Mouse (Mus musculus) limb, embryonic 14.5 days (tissue): ENCODE data around the gene Olfr800. TPM values are rescaled to one million over a fixed set of nuclear protein-coding genes. Genes with fewer than 3 reads are reported as not detected.

Source experiments
- ATAC-seq: fragments of 200-750 bp; cut with Nextera tagmentation; 2 replicates; pipeline ENCODE4 v1.8.0; 2017; ENCODE audit warnings: low read depth, moderate number of reproducible peaks, moderate TSS enrichment; ENCODE audit not compliant: low FRiP score
- DNase-seq: peaks from one replicate; pipeline ENCODE4 v3.0.0-alpha.2; 2015; ENCODE audit warnings: low spot score
- H3K27ac ChIP-seq: fragments of 300-500 bp; sonication (generic); replicated peaks from 2 replicates; pipeline ENCODE4 v1.5.1; 2014; ENCODE audit warnings: low read depth, mild to moderate bottlenecking, low read length, moderate library complexity, mixed read lengths
- H3K27me3 ChIP-seq: fragments of 300-500 bp; sonication (generic); 2 replicates; pipeline ENCODE4 v1.6.1; 2014; ENCODE audit warnings: low read length, mixed read lengths; ENCODE audit not compliant: control insufficient read depth, insufficient read depth
- H3K36me3 ChIP-seq: fragments of 300-500 bp; sonication (generic); 2 replicates; pipeline ENCODE4 v1.6.1; 2014; ENCODE audit warnings: mild to moderate bottlenecking, low read length, moderate library complexity, mixed read lengths; ENCODE audit not compliant: control insufficient read depth, insufficient read depth
- H3K4me1 ChIP-seq: fragments of 300-500 bp; sonication (generic); 2 replicates; pipeline ENCODE4 v1.6.1; 2014; ENCODE audit warnings: antibody characterized with exemption, low read length, mixed read lengths; ENCODE audit not compliant: control insufficient read depth, insufficient read depth
- H3K4me2 ChIP-seq: fragments of 300-500 bp; sonication (generic); replicated peaks from 2 replicates; pipeline ENCODE4 v1.6.1; 2014; ENCODE audit warnings: low read depth, mild to moderate bottlenecking, low read length, moderate library complexity; ENCODE audit not compliant: severe bottlenecking
- H3K4me3 ChIP-seq: fragments of 300-500 bp; sonication (generic); replicated peaks from 2 replicates; pipeline ENCODE4 v1.5.1; 2014; ENCODE audit warnings: low read length
- H3K9ac ChIP-seq: fragments of 300-500 bp; sonication (generic); 2 replicates; pipeline ENCODE4 v1.6.1; 2014; ENCODE audit warnings: mild to moderate bottlenecking, low read depth, low read length, moderate library complexity; ENCODE audit not compliant: severe bottlenecking
- H3K9me3 ChIP-seq: fragments of 300-500 bp; sonication (generic); 2 replicates; pipeline ENCODE4 v1.6.1; 2016; ENCODE audit warnings: low read length; ENCODE audit not compliant: control insufficient read depth
- POLR2A ChIP-seq: fragments of 200-500 bp; IDR thresholded peaks from 2 replicates; pipeline ENCODE4 v1.8.0; 2012; ENCODE audit warnings: inconsistent platforms, mild to moderate bottlenecking, moderate library complexity, borderline replicate concordance; ENCODE audit not compliant: insufficient read depth, insufficient read length; ENCODE audit errors: extremely low read depth
- WGBS: fragments of 180-500 bp; shearing (Covaris S2); extraction: QIAGEN DNeasy Blood & Tissue Kit; methylation state at CpG from one replicate; pipeline ENCODE4 v1.1.7; 2014; 5-methylcytosine and 5-hydroxymethylcytosine counted together
- polyA plus RNA-seq, 2 experiments: library from polyadenylated mRNA; depleted of rRNA in 1 of 2; stranded (reverse) in 1 of 2; unstranded in 1 of 2; fragments of >200 nt; fragmentation: Nextera tagmentation in 1 of 2; extraction: Ambion mirVana in 1 of 2; gene quantifications; 2 replicates each; pipeline versions ENCODE4 v1.2.1 to v1.2.3; 2012 to 2014

The Olfr800 gene
- polyA plus RNA-seq, 2 experiments, result not detected

DNA sequence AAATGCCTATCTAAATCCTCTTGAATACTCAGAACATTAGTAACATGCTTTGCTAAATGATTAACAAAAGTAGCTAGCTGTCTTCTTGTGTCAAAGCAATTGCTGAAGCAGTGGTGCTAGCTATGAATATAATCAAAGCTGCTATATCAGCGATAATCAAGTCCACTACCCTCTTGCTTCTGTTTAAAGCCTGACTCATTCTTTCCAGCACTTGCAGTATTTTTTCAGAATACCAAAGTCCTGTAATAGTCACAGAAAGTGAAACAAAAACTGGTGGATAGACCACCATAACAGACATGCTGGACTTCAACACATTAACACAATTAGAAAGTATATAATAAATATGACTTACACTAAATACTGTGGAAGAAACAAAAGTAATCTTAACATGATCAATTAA, 5.7 kb upstream of the Olfr800 start:
- Histone ChIP-seq H3K4me2 (no peak overlapping the region), H3K27me3 (no peaks in the 10 kb centered on the region), H3K36me3 (no peaks in the 10 kb centered on the region), H3K4me3 (no peak overlapping the region), H3K9ac (no peak overlapping the region), H3K9me3 (no peaks in the 10 kb centered on the region), H3K27ac (no peak overlapping the region), H3K4me1 (no peaks in the 10 kb centered on the region)
- 80% methylated on average over 1 of the region's 1 CpGs for WGBS
- no peak for TF ChIP-seq POLR2A
- ATAC-seq (no peak), DNase-seq (no peak)

DNA sequence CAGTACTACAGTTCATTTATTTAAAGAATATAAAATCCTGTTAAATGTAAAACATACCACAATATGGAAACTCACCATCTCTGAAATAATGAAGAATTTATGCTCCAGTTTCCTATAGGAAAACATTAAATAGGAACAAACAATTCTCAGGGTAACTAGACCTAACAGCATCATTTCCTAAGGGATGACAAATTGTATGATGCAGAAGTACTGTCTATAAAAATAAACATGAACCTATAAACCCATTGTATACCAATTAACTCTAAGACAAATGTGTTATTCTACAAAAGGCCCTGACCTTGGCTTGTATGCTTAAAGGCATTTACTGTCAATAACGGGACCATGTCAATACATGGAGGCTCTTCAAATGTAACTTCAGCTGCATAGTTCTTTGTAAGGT, 16.3 kb downstream of the Olfr800 start, which contains the start of gene Olfr801:
Olfr801 (minus strand) TSS at position 101 of the 400 bp plus-strand sequence.
- DNase-seq, result no peak
- H3K27me3 ChIP-seq, result no peaks in the 10 kb centered on the region
- no peak within 1 kb of the TSS for H3K4me3 ChIP-seq
- no peak within 1 kb of the TSS for H3K9ac ChIP-seq
- H3K9me3 ChIP-seq, result no peaks in the 10 kb centered on the region
- no peak for TF ChIP-seq POLR2A
- no peaks in the 10 kb centered on the region for H3K4me1 ChIP-seq
- no peaks in the 10 kb centered on the region for H3K36me3 ChIP-seq
- ATAC-seq, result no peak
- WGBS, result 68% methylated on average over 1 of the region's 1 CpGs
- H3K27ac ChIP-seq, result no peak within 1 kb of the TSS
- H3K4me2 ChIP-seq, result no peak within 1 kb of the TSS

DNA sequence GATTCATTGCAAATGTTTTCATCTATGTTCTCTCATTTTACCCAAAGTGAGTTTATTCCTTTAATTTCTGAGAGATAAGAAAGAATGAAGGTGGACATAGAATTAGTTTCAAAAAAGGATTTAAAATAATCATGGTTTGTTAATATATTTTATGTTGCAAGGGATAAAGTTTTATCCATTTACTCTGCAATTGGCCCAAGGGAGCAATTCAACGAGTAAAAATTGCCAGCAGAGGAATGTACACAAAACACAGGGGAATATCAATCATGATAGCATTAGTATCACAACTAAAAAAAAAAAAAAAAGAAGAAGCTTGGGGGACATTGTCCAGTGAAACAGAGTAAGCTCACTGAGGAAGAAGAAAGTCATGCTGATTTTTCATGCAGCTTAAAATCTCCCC, 30.6 kb downstream of the Olfr800 start, which contains the start of gene Olfr802:
Olfr802 (minus strand) TSS at position 101 of the 400 bp plus-strand sequence.
- WGBS, result 70% methylated on average over 1 of the region's 1 CpGs

GRCm38 (mm10) chr10:129694186-129694585, 36.7 kb downstream of the Olfr800 start, which contains the start of gene Olfr803:
Gene Olfr803, minus strand, starts transcription at chr10:129694286.
- no peak for ATAC-seq
- DNase-seq, result no peak
- Histone ChIP-seq H3K4me3 (no peak within 1 kb of the TSS), H3K4me1 (no peaks in the 10 kb centered on the region), H3K9ac (no peak within 1 kb of the TSS), H3K27me3 (no peaks in the 10 kb centered on the region), H3K4me2 (no peak within 1 kb of the TSS), H3K9me3 (no peaks in the 10 kb centered on the region), H3K27ac (no peak within 1 kb of the TSS), H3K36me3 (no peaks in the 10 kb centered on the region)
- TF ChIP-seq POLR2A, result no peak
- 62% methylated on average over 2 of the region's 2 CpGs for WGBS

More for the DNA sequence above, 30.6 kb downstream of the Olfr800 start, which contains the start of gene Olfr802:
- no peaks in the 10 kb centered on the region for H3K36me3 ChIP-seq
- H3K9me3 ChIP-seq, result no peaks in the 10 kb centered on the region
- ATAC-seq (no peak), DNase-seq (no peak)
- H3K27ac ChIP-seq, result no peak within 1 kb of the TSS
- H3K27me3 ChIP-seq, result no peaks in the 10 kb centered on the region
- no peak within 1 kb of the TSS for H3K4me3 ChIP-seq
- no peaks in the 10 kb centered on the region for H3K4me1 ChIP-seq
- no peak for TF ChIP-seq POLR2A
- no peak within 1 kb of the TSS for H3K4me2 ChIP-seq
- H3K9ac ChIP-seq, result no peak within 1 kb of the TSS

DNA sequence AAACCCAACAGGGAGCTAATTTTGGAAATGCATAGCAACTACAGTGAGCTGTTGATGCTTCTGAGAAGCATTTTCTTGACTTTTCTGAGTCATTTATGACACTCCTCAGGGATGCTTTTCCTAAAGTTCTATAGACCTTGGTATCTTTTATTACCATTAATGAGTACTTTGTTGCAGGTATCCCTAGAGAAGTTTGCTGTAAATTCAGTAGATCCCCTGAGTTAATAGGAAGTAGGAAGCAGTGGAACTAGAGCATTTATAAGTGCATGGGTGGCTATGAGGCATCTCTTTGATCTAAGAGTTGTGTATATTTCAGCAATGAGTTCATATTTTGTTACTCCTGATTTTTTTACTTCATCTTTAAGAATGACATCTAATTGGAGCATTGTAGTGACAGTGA, 45.4 kb downstream of the Olfr800 start, which contains the start of gene Olfr804:
Olfr804 (plus strand) TSS at position 301 of the 400 bp plus-strand sequence.
- TF ChIP-seq POLR2A, result no peak
- Histone ChIP-seq H3K4me3 (no peak within 1 kb of the TSS), H3K4me2 (no peak within 1 kb of the TSS), H3K36me3 (no peaks in the 10 kb centered on the region), H3K9ac (no peak within 1 kb of the TSS), H3K9me3 (no peaks in the 10 kb centered on the region), H3K27me3 (no peaks in the 10 kb centered on the region), H3K27ac (no peak within 1 kb of the TSS), H3K4me1 (no peaks in the 10 kb centered on the region)
- DNase-seq (no peak), ATAC-seq (no peak)

Other genes starting within 250 kb of the Olfr800 start
- gene Olfr786, start 230.4 kb upstream of the Olfr800 start, polyA plus RNA-seq (2012; rRNA removed), result not detected in 2 replicates
- not detected in 2 replicates for gene Olfr786, start 230.4 kb upstream of the Olfr800 start, polyA plus RNA-seq (2014; fragmentation: Nextera tagmentation; extraction: Ambion mirVana)
- gene Olfr787, start 195.8 kb upstream of the Olfr800 start, polyA plus RNA-seq (2012; rRNA removed), result not detected in 2 replicates
- not detected in 2 replicates for gene Olfr787, start 195.8 kb upstream of the Olfr800 start, polyA plus RNA-seq (2014; fragmentation: Nextera tagmentation; extraction: Ambion mirVana)
- gene Olfr788, start 186.7 kb upstream of the Olfr800 start, polyA plus RNA-seq (2012; rRNA removed), result not detected in 2 replicates
- not detected in 2 replicates for gene Olfr788, start 186.7 kb upstream of the Olfr800 start, polyA plus RNA-seq (2014; fragmentation: Nextera tagmentation; extraction: Ambion mirVana)
- gene Olfr789, start 172.9 kb upstream of the Olfr800 start, polyA plus RNA-seq (2012; rRNA removed), result not detected in 2 replicates
- gene Olfr789, start 172.9 kb upstream of the Olfr800 start, polyA plus RNA-seq (2014; fragmentation: Nextera tagmentation; extraction: Ambion mirVana), result not detected in 2 replicates
- not detected in 2 replicates for gene Olfr790, start 159.2 kb upstream of the Olfr800 start, polyA plus RNA-seq (2012; rRNA removed)
- gene Olfr790, start 159.2 kb upstream of the Olfr800 start, polyA plus RNA-seq (2014; fragmentation: Nextera tagmentation; extraction: Ambion mirVana), result not detected in 2 replicates
- not detected in 2 replicates for gene Olfr791, start 135.9 kb upstream of the Olfr800 start, polyA plus RNA-seq (2012; rRNA removed)
- gene Olfr791, start 135.9 kb upstream of the Olfr800 start, polyA plus RNA-seq (2014; fragmentation: Nextera tagmentation; extraction: Ambion mirVana), result not detected in 2 replicates
- not detected in 2 replicates for gene Olfr792, start 118.5 kb upstream of the Olfr800 start, polyA plus RNA-seq (2012; rRNA removed)
- gene Olfr792, start 118.5 kb upstream of the Olfr800 start, polyA plus RNA-seq (2014; fragmentation: Nextera tagmentation; extraction: Ambion mirVana), result not detected in 2 replicates
- not detected in 2 replicates for gene Olfr794, start 90.0 kb upstream of the Olfr800 start, polyA plus RNA-seq (2012; rRNA removed)
- gene Olfr794, start 90.0 kb upstream of the Olfr800 start, polyA plus RNA-seq (2014; fragmentation: Nextera tagmentation; extraction: Ambion mirVana), result not detected in 2 replicates
- gene Olfr796, start 45.1 kb upstream of the Olfr800 start, polyA plus RNA-seq (2012; rRNA removed), result not detected in 2 replicates
- gene Olfr796, start 45.1 kb upstream of the Olfr800 start, polyA plus RNA-seq (2014; fragmentation: Nextera tagmentation; extraction: Ambion mirVana), result not detected in 2 replicates
- gene Olfr798, start 29.8 kb upstream of the Olfr800 start, polyA plus RNA-seq (2012; rRNA removed), result not detected in 2 replicates
- gene Olfr798, start 29.8 kb upstream of the Olfr800 start, polyA plus RNA-seq (2014; fragmentation: Nextera tagmentation; extraction: Ambion mirVana), result not detected in 2 replicates
- not detected in 2 replicates for gene Olfr799, start 20.2 kb upstream of the Olfr800 start, polyA plus RNA-seq (2012; rRNA removed)
- gene Olfr799, start 20.2 kb upstream of the Olfr800 start, polyA plus RNA-seq (2014; fragmentation: Nextera tagmentation; extraction: Ambion mirVana), result not detected in 2 replicates
- not detected in 2 replicates for gene Olfr801, start 16.2 kb downstream of the Olfr800 start, polyA plus RNA-seq (2012; rRNA removed)
- not detected in 2 replicates for gene Olfr801, start 16.2 kb downstream of the Olfr800 start, polyA plus RNA-seq (2014; fragmentation: Nextera tagmentation; extraction: Ambion mirVana)
- gene Olfr802, start 30.5 kb downstream of the Olfr800 start, polyA plus RNA-seq (2012; rRNA removed), result not detected in 2 replicates
- gene Olfr802, start 30.5 kb downstream of the Olfr800 start, polyA plus RNA-seq (2014; fragmentation: Nextera tagmentation; extraction: Ambion mirVana), result not detected in 2 replicates
- not detected in 2 replicates for gene Olfr803, start 36.6 kb downstream of the Olfr800 start, polyA plus RNA-seq (2012; rRNA removed)
- gene Olfr803, start 36.6 kb downstream of the Olfr800 start, polyA plus RNA-seq (2014; fragmentation: Nextera tagmentation; extraction: Ambion mirVana), result not detected in 2 replicates
- not detected in 2 replicates for gene Olfr804, start 45.5 kb downstream of the Olfr800 start, polyA plus RNA-seq (2012; rRNA removed)
- gene Olfr804, start 45.5 kb downstream of the Olfr800 start, polyA plus RNA-seq (2014; fragmentation: Nextera tagmentation; extraction: Ambion mirVana), result not detected in 2 replicates
- gene Olfr805, start 71.7 kb downstream of the Olfr800 start, polyA plus RNA-seq (2012; rRNA removed), result not detected in 2 replicates
- gene Olfr805, start 71.7 kb downstream of the Olfr800 start, polyA plus RNA-seq (2014; fragmentation: Nextera tagmentation; extraction: Ambion mirVana), result not detected in 2 replicates
- gene Olfr806, start 84.2 kb downstream of the Olfr800 start, polyA plus RNA-seq (2012; rRNA removed), result not detected in 2 replicates
- gene Olfr806, start 84.2 kb downstream of the Olfr800 start, polyA plus RNA-seq (2014; fragmentation: Nextera tagmentation; extraction: Ambion mirVana), result not detected in 2 replicates
- gene Olfr807, start 100.1 kb downstream of the Olfr800 start, polyA plus RNA-seq (2012; rRNA removed), result not detected in 2 replicates
- gene Olfr807, start 100.1 kb downstream of the Olfr800 start, polyA plus RNA-seq (2014; fragmentation: Nextera tagmentation; extraction: Ambion mirVana), result not detected in 2 replicates
- not detected in 2 replicates for gene Olfr808, start 107.8 kb downstream of the Olfr800 start, polyA plus RNA-seq (2012; rRNA removed)
- not detected in 2 replicates for gene Olfr808, start 107.8 kb downstream of the Olfr800 start, polyA plus RNA-seq (2014; fragmentation: Nextera tagmentation; extraction: Ambion mirVana)
- not detected in 2 replicates for gene Olfr809, start 116.9 kb downstream of the Olfr800 start, polyA plus RNA-seq (2012; rRNA removed)
- gene Olfr809, start 116.9 kb downstream of the Olfr800 start, polyA plus RNA-seq (2014; fragmentation: Nextera tagmentation; extraction: Ambion mirVana), result not detected in 2 replicates
- gene Olfr810, start 137.2 kb downstream of the Olfr800 start, polyA plus RNA-seq (2012; rRNA removed), result not detected in 2 replicates
- gene Olfr810, start 137.2 kb downstream of the Olfr800 start, polyA plus RNA-seq (2014; fragmentation: Nextera tagmentation; extraction: Ambion mirVana), result not detected in 2 replicates
- gene Olfr811, start 146.7 kb downstream of the Olfr800 start, polyA plus RNA-seq (2012; rRNA removed), result not detected in 2 replicates
- gene Olfr811, start 146.7 kb downstream of the Olfr800 start, polyA plus RNA-seq (2014; fragmentation: Nextera tagmentation; extraction: Ambion mirVana), result not detected in 2 replicates
- gene Olfr812, start 188.4 kb downstream of the Olfr800 start, polyA plus RNA-seq (2012; rRNA removed), result not detected in 2 replicates
- gene Olfr812, start 188.4 kb downstream of the Olfr800 start, polyA plus RNA-seq (2014; fragmentation: Nextera tagmentation; extraction: Ambion mirVana), result not detected in 2 replicates
- not detected in 2 replicates for gene Olfr813, start 197.7 kb downstream of the Olfr800 start, polyA plus RNA-seq (2012; rRNA removed)
- not detected in 2 replicates for gene Olfr813, start 197.7 kb downstream of the Olfr800 start, polyA plus RNA-seq (2014; fragmentation: Nextera tagmentation; extraction: Ambion mirVana)
- gene Olfr814, start 222.2 kb downstream of the Olfr800 start, polyA plus RNA-seq (2012; rRNA removed), result not detected in 2 replicates
- gene Olfr814, start 222.2 kb downstream of the Olfr800 start, polyA plus RNA-seq (2014; fragmentation: Nextera tagmentation; extraction: Ambion mirVana), result not detected in 2 replicates
- not detected in 2 replicates for gene Olfr815, start 248.2 kb downstream of the Olfr800 start, polyA plus RNA-seq (2012; rRNA removed)
- gene Olfr815, start 248.2 kb downstream of the Olfr800 start, polyA plus RNA-seq (2014; fragmentation: Nextera tagmentation; extraction: Ambion mirVana), result not detected in 2 replicates